Mouse (Mus musculus) spleen, postnatal 10 days (tissue): Measurements from ENCODE around the gene Adcy10.

Experiments
- DNase-seq, 2 experiments: peaks; one replicate each; pipeline ENCODE4 v3.0.0; 2021 to 2022; ENCODE audit warnings: low spot score in 2 of 2

Gene Adcy10

GRCm38 (mm10) chr1:165484688-165485233, at the start of gene Adcy10:
Gene Adcy10, plus strand, starts transcription at chr1:165485183.
- no peak for DNase-seq

- DNase-seq, result no peak
These were observed 46.5 kb upstream of the Adcy10 start for GRCm38 (mm10) chr1:165438289-165439021.

- no peak for DNase-seq
These were observed 44.2 kb upstream of the Adcy10 start for GRCm38 (mm10) chr1:165440788-165441187.

GRCm38 (mm10) chr1:165441201-165441600, 43.8 kb upstream of the Adcy10 start:
- no peak for DNase-seq

- DNase-seq, result no peak
These were observed 43.3 kb upstream of the Adcy10 start for GRCm38 (mm10) chr1:165441719-165442118.

- DNase-seq, result no peak
These were observed 25.9 kb upstream of the Adcy10 start for GRCm38 (mm10) chr1:165459041-165459502.

- DNase-seq, result peak; percentile 73 to 75
These were observed 25.3 kb upstream of the Adcy10 start for GRCm38 (mm10) chr1:165459503-165460181.

GRCm38 (mm10) chr1:165460360-165460800, 24.6 kb upstream of the Adcy10 start, which contains the start of the genes Dcaf6 and Mpc2:
Gene Dcaf6, minus strand, starts transcription at chr1:165460475.
Gene Mpc2, plus strand, starts transcription at chr1:165460637.
- DNase-seq, result peak; percentile 100

GRCm38 (mm10) chr1:165460801-165461377, 24.1 kb upstream of the Adcy10 start:
- DNase-seq, result peak; percentile 98 to 99

- DNase-seq, result no peak
These were observed 23.3 kb upstream of the Adcy10 start for GRCm38 (mm10) chr1:165461681-165462080.

- DNase-seq, result no peak
These were observed 22.1 kb upstream of the Adcy10 start for GRCm38 (mm10) chr1:165462861-165463260.

- no peak for DNase-seq
These were observed 20.4 kb upstream of the Adcy10 start for GRCm38 (mm10) chr1:165464574-165464973.

GRCm38 (mm10) chr1:165468971-165469370, 16.0 kb upstream of the Adcy10 start:
- no peak for DNase-seq

- DNase-seq, result no peak
These were observed 15.3 kb upstream of the Adcy10 start for GRCm38 (mm10) chr1:165469717-165470116.

- no peak for DNase-seq
These were observed 13.5 kb upstream of the Adcy10 start for GRCm38 (mm10) chr1:165471490-165471889.

GRCm38 (mm10) chr1:165486108-165486507, 1.1 kb downstream of the Adcy10 start:
- DNase-seq, result no peak

- DNase-seq, result no peak
These were observed 4.2 kb downstream of the Adcy10 start for GRCm38 (mm10) chr1:165489197-165489596.

- DNase-seq, result no peak
These were observed 13.9 kb downstream of the Adcy10 start for GRCm38 (mm10) chr1:165498856-165499255.

- DNase-seq, result peak in 1 of 2 experiments; percentile 39
These were observed 18.5 kb downstream of the Adcy10 start for GRCm38 (mm10) chr1:165503307-165504024.

GRCm38 (mm10) chr1:165506303-165506702, 21.3 kb downstream of the Adcy10 start:
- DNase-seq, result no peak

- no peak for DNase-seq
These were observed 25.2 kb downstream of the Adcy10 start for GRCm38 (mm10) chr1:165510161-165510560.
